Mouse (Mus musculus) left cerebral cortex, adult 8-10 months (tissue): Measurements from ENCODE around the gene Ephb3. TPM values are rescaled to one million over a fixed set of nuclear protein-coding genes. Genes with fewer than 3 reads are reported as not detected.
A peak's percentile ranks its signal among the peaks of the same experiment; 100 is the strongest.

ENCODE experiments used
- DNase-seq, 2 experiments: peaks; one replicate each; pipeline ENCODE4 v3.0.0; 2022; ENCODE audit warnings: low spot score in 2 of 2
- total RNA-seq, 4 experiments: library from RNA; stranded (reverse); gene quantifications; 2 replicates each; pipeline ENCODE4 v1.2.4; 2022

The Ephb3 gene
- total RNA-seq, 4 experiments from 2014 or later: 18.4 to 21.0 (median 19.9) TPM

DNA sequence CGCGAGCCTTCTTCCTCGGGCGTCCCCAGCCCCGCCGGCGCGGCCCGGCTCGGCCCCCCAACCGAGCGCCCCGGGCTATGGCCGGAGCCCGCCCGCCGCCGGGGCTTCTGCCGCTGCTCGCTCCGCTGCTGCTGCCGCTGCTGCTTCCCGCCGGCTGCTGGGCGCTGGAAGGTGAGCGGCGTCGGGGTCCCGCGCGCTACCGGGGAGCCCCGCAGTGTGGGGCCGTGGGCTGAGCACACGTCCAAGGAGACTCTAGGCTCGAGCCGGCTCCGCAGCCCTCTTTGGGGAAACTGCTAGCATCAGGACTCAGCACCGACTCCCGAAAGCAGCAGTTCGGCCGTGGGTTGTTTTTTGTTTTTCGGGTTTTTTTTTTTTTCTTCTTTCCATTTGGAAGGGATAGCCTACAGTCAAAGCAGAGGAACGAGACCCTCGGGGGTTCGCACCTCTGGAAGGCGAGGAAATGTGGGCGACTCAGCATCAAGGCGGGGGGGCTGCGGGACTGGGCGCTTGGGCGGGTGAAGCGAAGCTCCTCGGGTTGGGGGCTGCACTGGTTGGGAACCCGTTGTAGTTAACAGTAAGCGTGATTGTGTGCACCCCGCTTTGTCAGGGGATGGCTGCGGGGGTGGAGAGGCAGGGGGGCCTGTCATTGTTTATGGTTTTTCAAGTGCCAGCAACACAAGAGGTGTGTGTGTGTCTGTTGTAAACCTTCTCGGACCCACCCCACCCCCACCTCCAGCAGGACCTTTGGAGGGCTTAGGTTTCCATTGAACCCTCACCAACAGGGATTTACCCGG is 735 bp downstream of the Ephb3 start:
- DNase-seq: no peak

DNA sequence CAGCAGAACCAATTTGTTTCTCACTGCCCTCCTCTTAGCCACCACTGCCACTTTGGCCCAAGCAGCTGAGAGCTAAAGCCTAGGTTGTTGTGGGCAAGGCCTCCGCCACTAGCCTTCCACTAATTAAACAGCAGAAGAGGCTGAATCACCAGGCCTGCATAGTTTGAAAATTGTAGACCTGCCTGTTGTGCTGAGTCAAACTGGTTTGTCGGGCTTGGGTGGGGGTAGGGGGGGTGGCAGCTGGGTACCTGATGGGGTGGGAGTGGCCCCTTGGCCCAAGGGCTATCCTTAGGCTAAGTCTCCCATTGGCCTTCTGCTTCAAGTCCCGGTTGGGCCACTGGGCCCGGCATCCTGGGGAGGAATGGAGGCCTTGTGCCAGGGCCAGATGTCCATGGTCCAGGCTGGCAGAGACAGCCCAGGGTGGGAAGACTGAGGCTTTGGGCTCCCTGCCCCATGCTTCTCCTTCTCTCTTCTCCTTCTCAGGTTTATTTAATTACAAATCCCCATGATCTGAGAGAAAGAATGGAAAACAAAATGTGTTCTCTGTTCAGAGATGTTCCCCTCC is 3.5 kb downstream of the Ephb3 start:
- DNase-seq: no peak

DNA sequence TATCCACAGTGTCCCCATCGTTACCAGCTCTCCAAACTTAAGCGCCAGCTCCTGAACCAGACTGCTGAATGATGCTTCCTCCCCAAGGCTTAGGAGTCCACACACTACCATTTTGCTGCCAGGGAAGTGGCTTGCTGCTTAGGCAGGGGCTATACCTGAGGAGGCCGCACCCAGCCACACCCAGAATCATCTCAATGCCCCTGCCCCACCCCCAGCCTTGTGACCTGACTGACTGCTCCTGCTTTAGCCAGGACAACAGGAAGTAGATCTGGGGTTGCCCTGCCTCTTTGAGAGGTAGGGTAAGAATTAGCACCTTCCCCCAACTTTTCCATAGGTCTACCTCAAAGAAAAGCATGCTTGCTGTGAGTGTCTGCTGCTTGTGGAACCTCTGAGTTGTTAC is 4.7 kb downstream of the Ephb3 start:
- DNase-seq: no peak

DNA sequence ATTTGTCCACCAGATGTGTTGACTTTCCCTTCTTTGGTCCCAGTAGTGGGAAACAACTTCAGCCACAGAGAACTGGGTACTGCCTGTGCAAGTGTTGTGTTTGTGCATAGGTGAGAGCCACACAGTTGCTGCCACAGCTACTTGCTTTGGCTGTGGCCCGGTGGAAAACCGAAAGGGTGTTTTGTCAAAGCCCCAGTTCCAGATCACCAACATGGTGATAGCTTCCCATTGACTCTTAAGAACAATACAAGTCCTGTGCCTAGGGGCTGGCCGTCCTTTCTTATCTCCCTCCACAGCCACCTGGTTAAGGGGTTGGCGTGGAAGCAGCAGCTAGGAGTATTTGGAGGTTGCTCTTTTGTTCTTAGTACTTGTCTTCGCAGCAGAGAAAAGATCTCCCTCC is 5.6 kb downstream of the Ephb3 start:
- no peak for DNase-seq

DNA sequence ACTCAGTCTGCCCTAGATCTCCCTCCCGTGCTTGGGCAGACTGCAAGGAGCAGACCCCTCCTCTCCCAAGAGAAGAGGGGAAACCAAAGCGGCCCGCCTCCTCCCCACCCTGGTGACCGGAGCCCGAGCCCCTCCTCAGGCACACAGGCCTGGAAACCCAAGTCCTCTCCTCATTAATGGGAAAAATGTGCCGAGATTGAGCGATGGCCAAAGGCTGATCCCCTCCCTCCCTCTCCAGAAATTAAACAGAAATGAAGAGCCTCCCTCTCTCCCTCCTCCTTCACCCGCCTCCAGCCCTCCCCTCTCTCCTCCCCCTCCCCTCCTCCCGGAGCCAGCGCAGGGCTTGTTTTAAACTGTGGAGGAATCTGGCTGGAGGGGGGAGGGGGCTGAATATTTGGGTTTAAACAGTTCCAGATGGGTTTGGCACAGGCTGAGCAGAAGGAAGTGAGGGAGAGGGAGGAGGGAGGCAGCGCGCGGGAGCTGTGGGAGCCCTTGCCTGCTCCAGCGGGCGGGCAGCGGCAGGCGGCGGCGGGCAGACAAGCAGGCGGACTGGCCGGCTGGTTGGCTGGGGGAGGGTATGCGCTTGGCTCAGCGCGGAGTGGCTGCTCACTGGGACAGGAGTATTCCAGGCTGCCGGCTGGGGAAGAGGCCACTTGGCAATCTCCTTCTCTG is 6.2 kb downstream of the Ephb3 start:
- peak in 1 of 2 experiments; percentile 92 for DNase-seq

DNA sequence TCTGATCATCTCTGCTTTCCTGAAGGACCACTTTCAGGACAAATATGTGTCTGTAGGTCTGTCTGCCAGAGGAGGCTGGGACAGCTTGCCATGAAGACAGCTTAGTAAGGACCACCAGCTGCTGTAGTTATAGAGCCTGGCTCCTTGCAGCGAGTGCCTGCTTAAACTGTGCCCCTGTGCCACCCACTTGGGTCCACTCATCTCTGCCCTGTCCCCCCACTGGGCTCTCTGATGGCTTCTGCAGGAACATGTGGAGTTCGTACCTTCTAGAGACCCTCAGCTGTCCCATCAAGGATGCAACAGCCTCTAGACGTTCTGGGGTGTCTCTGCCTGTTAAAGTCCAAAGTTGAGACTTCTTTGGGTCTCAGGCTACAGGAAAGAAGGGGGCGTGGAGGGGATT is 6.9 kb downstream of the Ephb3 start:
- no peak for DNase-seq

DNA sequence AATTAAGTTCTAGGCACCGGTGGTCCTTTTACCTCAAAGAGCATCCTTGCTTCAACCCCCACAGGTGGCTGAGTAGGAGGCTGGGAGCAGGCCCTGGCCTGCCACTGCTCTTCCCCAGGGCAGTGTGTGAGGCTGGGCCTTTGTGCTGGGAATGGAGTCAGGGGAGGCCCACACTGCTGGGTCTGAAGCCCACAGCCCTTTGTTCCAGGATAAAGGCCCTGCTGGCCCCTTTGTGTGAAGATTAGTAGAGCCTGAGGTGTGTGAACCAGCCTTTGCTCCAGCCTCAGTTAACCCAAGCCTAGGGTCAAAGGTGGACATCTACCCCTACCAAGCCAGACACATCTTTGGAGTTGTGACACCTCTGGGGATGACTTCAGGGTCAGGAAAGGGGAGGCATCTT is 7.8 kb downstream of the Ephb3 start:
- DNase-seq: no peak

DNA sequence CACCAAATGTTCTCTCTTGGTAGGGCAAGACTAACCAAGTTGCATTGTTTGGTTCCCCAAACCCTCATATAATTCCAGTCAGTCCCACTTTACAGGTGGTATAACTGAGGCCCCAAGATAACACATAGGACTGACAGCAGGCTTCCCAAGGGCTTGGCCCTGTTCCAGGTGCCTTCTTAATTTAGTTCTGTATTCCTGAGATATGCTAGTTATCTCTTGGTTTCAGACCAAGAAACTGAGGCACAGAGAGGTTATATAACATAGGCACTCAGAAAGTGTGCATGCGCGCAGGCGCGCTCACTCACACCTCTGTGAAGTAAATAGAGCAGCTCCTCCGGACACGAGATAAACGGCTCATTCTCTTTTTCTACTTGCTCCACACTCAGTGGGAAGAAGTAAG is 9.4 kb downstream of the Ephb3 start:
- DNase-seq: no peak

DNA sequence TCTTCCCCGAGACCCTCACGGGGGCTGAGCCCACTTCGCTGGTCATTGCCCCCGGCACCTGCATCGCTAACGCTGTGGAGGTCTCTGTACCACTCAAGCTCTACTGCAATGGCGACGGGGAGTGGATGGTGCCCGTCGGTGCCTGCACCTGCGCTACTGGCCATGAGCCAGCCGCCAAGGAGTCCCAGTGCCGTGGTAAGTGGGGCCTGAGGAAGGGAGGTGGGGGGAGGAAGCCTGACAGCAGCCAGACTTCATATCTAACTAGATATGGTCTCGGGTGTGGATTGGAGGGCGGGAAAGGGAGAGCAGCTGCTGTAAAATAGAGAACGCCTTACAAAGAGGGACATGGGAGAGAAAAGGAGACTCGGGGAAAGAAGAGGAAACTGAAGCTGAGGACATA is 10.2 kb downstream of the Ephb3 start:
- DNase-seq: no peak

DNA sequence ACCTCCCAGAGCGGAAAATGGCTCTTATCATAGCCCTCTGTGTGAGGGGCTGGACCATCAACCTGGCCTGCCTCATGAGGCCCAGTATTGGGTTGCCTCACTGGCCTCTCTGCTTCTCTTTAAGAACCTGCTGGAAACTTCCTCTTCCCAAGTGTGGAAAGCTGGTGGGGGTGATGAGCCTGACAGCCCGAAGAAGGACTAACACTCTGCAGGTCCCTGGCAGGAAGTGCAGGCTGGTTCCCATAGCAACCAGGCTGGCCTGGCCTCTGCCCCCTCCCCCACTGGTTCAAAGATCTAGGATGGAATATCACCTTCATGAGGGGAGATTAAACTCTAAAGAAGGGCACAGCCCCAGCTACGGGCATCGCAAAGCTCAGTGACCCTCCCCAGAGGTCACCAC is 11.5 kb downstream of the Ephb3 start:
- no peak for DNase-seq

DNA sequence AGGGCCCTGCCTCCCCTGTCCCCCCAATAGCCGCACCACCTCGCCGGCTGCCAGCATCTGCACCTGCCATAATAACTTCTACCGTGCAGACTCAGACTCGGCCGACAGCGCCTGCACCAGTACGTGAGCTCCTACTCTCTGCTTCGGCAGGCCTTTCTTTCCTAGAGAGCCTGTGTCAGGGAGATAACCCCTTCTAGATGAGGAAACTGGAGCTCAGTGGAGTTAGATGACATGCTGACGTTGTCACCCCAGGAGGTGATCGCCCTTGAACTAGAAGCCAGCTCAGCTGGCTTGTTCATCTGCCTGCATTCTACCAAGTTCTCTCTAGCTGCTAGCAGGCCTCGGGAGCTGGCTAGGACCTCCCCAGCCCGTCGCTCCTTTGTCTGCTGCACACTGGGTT is 12.7 kb downstream of the Ephb3 start:
- no peak for DNase-seq

DNA sequence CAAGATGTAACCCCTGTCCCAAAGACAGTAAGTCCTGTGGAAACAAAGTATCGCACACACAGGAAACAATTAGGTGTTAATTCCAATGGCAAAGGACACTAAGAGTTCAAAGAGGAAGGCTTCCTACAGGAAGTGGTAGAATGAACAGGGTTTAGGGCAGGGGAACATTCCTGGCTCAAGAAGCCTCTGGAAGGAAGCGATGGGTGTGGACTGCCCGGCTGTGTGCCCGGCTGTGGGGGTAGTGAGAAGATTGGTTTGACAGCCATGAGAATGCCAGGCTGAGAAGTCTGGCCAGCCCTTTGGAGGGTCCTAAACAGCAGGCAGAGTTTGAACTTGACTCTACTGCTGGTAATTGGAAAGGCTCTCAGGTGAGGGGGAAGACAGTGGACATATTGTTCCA is 15.1 kb downstream of the Ephb3 start:
- no peak for DNase-seq

DNA sequence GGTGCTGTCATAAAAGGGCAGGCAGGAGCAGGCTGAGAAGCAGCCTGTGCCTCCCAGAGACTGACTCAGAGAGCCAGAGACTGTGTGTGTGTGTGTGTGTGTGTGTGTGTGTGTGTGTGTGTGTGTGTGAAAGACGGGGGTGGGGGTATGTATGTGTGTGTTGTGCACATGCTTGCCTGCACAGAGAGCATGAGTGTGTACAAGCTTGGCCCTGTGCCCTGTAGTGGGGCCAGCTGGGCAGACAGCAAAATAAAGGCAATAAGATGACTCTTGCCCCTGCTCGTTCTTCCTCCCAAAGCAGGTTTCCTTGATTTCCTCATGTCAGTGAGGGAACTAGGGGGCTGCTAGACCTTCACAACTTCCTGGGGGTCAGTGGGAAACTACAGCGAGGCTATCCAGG is 18.5 kb downstream of the Ephb3 start:
- no peak for DNase-seq

DNA sequence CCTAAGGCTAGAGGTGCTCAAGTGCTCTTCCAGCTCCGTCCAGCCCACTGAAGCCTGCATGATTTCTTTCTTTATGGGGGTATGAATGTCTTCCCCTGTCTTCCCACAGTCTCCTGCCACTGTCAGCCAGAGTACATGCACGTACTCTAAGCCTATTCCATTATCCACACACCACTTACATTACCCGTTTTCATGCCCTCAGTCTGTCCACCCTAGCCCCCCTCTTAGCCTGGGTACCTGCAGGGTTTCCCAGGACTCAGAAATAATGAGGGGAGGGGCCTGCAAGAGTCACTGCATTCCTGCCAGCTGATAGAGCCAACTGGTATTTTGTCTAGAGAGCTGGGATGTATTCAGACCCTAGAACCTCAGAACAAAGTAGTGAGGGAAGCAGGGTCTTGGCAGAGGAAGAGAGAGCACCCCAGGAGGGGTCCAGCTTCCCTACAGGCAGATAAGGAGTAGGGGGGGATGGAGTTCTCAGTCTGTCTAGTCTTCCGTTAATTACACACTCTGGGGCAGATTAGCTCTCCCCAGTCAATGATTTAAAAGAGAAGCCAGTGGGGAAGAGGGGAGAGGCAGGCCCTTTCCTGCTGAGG is 20.2 kb downstream of the Ephb3 start:
- no peak for DNase-seq

DNA sequence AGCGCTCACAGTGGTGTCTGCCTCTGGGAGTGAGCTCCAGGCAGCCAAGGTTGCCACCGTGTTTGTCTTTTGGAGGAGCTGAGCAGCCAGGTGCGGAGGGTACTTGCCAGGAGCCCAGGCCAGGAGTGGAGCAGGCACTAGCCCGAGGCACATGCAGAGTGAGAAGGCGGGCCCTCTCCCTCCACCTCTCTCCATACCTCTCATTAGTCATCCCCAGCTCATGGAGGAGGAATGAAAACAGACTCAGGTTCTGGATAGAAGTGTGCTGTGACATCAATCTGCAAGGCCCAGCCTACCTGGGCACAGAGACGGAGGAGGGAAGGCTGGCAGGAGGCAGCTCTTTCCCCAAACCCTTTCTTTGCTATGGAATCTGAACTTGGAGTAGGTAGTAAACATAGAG is 22.1 kb downstream of the Ephb3 start:
- no peak for DNase-seq

DNA sequence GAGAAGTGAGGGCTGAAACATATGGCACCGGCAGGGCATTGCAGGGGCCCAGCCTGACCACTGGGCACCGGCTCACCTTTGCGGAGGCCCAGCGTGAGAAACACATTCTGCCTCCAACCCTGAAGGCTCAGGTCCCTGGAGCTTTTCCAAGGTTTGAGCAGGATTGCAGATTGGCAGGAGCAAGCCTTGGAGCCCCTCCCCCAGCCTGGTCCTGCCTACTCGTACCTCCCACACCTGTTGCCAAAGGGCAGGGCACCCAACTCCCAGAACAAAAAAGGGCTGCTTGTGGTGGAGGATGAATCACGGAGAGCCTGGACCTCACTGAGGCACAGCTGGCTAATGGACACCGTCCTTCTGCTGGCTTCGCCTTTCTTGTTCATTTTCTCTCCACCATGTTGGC is 30.6 kb downstream of the Ephb3 start:
- DNase-seq: no peak

DNA sequence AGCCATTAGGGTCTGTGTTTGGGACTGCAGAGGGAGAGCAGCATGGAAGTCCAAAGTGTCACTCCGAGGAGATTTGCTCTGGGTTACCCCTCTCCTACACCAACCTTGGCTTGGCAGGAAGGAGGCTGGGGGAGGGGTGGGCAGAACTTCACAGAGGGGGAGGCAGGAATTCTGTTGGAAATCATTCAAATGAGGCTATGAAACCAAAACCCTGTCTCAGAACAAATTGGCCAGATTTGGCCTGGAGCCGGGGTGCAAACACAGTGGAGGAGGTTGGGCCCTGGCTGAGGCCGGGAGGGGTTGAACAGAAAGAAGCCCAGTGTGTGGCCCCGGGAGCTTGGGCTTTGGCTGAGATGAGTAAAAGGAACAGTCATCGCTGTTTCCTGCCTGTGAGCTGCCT is 34.2 kb downstream of the Ephb3 start:
- no peak for DNase-seq

DNA sequence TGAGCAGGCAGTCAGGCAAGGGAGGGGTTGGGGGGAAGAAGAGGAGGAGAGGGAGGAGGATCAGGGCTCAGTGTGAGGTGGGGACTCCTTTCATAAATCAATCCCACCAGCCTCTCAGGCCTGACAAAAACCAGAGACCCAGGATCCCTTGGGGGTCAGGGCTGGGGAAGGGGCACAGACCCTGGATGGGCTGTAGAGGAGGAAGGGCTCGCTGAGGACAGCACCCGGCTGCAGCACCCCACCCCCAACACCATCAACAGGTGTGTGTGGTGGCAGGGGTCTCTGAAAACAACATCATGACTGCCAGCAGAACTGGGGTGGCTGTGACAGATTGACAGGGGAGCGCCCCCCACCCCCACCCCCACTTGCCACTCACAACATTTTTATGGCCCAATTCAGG is 36.0 kb downstream of the Ephb3 start:
- DNase-seq: no peak

DNA sequence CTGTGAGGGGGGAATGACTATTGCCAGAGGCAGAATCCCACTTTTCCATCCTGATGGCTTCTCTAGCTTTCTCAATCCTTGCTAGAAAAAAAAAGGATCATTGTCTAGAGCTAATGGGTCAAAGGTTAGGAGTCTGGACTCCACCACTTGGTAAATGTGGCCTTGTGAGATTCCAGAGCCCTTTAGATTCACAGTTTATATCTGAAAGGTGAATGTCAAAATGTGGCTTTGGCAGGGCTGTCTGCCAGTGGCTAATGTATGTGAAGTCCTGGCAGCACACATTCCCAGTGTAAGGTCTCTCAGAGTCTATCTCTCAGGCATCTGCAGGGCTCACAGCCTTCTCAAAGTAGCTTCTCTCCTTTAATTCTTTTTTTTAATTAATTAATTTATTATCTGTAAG is 36.5 kb downstream of the Ephb3 start:
- no peak for DNase-seq

DNA sequence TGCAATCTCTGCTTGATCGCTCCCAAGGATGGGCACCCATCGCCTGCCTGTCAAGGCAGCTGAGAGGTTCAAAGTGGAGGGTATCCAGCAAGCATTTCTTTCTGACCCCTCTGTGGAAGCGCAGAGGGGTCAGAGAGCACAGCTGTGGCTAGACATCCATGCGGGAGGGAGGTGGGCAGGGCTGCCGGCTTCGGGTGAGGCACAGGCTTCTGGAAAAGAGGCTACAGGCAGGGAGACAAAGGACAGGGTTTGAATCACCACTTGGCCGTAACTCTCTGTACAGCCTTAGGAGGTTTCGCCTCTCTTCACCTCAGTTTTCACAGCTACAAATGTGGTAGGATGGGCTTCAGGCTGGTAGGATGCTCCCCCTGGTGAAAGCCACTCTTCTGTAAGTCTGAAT is 38.4 kb downstream of the Ephb3 start:
- no peak for DNase-seq

DNA sequence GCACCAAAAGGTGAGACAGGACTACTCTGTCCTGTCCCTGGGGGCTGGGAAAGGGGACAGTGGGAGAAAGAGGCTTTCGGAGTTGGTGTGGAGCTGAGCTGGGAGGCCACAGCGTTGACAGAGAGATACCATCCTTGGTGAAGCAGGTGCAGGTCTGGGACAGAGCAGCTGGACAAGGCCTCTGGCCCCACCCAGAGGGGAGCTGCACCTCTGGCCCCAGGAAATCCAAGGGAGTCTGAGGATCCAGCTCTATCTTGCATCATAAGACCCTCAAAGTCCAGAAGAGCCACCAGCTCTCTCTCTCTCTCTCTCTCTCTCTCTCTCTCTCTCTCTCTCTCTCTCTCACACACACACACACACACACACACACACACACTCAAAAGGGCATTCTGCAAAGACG is 40.2 kb downstream of the Ephb3 start:
- DNase-seq: no peak

DNA sequence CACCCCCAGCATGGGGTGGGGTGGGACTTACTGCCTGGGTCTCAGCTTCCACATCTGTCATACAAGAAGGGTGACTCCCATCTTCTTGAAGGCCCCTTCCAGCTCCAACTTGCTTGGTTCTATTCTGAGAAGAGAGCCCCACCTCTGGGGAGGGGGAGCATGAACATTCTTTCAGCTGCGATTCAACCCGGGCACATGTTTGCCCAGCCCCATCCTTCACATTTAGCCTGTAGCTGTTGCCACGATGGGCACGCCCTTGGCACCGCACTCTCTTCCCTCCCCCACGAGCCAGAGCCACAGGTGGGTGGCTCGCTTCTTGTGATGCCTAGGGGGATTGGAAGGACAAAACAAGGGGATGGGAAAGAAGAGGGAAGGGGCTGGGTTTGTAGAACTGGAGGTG is 40.8 kb downstream of the Ephb3 start:
- DNase-seq: no peak
